Mouse (Mus musculus) thymus, adult 2 months (tissue): ENCODE measurements around the gene Afg1l. TPM values are rescaled to one million over a fixed set of nuclear protein-coding genes. Genes with fewer than 3 reads are reported as not detected.
A peak's percentile ranks its signal among the peaks of the same experiment; 100 is the strongest.

ENCODE experiments used
- DNase-seq: peaks from one replicate; pipeline ENCODE4 v3.0.0; 2021
- H3K27ac ChIP-seq: fragments of 200-500 bp; 2 replicates; pipeline ENCODE4 v1.5.1; 2012; ENCODE audit warnings: low read length, control low read depth; ENCODE audit not compliant: control insufficient read depth, insufficient read depth
- H3K27me3 ChIP-seq: fragments of 200-500 bp; 2 replicates; pipeline ENCODE4 v1.6.1; 2012; ENCODE audit warnings: mild to moderate bottlenecking, low read length, moderate library complexity, mixed read lengths; ENCODE audit not compliant: control insufficient read depth, insufficient read depth
- H3K36me3 ChIP-seq: fragments of 200-500 bp; 2 replicates; pipeline ENCODE4 v1.6.1; 2012; ENCODE audit warnings: mild to moderate bottlenecking, low read length, moderate library complexity; ENCODE audit not compliant: control insufficient read depth, insufficient read depth
- H3K4me1 ChIP-seq: fragments of 200-500 bp; replicated peaks from 2 replicates; pipeline ENCODE4 v1.6.1; 2012; ENCODE audit warnings: low read length; ENCODE audit not compliant: control insufficient read depth, insufficient read depth
- H3K4me3 ChIP-seq: fragments of 200-500 bp; 2 replicates; pipeline ENCODE4 v1.5.1; 2012; ENCODE audit warnings: mild to moderate bottlenecking, low read length, control low read depth, moderate library complexity; ENCODE audit not compliant: control insufficient read depth, insufficient read depth
- CTCF ChIP-seq: fragments of 200-500 bp; IDR thresholded peaks from 2 replicates; pipeline ENCODE4 v1.5.1; 2012; ENCODE audit warnings: mild to moderate bottlenecking, control low read depth, low read length, moderate library complexity, borderline replicate concordance; ENCODE audit not compliant: control insufficient read depth, poor library complexity, insufficient read depth; ENCODE audit errors: extremely low read depth
- POLR2A ChIP-seq: fragments of 200-500 bp; IDR thresholded peaks from 2 replicates; pipeline ENCODE4 v1.6.1; 2012; ENCODE audit warnings: mild to moderate bottlenecking, low read length, control low read depth, moderate library complexity; ENCODE audit not compliant: control insufficient read depth, poor library complexity, insufficient read depth; ENCODE audit errors: extremely low read depth
- WGBS: fragments of 180-500 bp; shearing (Covaris S2); methylation state at CpG from one replicate; pipeline ENCODE4 v1.1.7; 2018; 5-methylcytosine and 5-hydroxymethylcytosine counted together
- polyA plus RNA-seq: library from polyadenylated mRNA; depleted of rRNA; stranded (reverse); fragments of >200 nt; gene quantifications from 2 replicates; pipeline ENCODE4 v1.2.3, GENCODE M21; 2012

Gene Afg1l
- polyA plus RNA-seq, 1 experiment: 3.7 TPM

- Histone ChIP-seq H3K4me1 (no peaks in the 10 kb centered on the region), H3K27ac (no peak overlapping the region), H3K4me3 (no peak overlapping the region), H3K36me3 (no peaks in the 10 kb centered on the region), H3K27me3 (no peaks in the 10 kb centered on the region)
- TF ChIP-seq CTCF (no peak), POLR2A (no peak)
- no peak for DNase-seq
These were observed 154.4 kb downstream of the Afg1l start for GRCm38 (mm10) chr10:42323978-42324377.

GRCm38 (mm10) chr10:42313222-42313786, 165.1 kb downstream of the Afg1l start:
- TF ChIP-seq CTCF: no peak
- no peak for TF ChIP-seq POLR2A
- 67% methylated on average over 22 of the region's 22 CpGs for WGBS
- Histone ChIP-seq H3K4me1 (no peaks in the 10 kb centered on the region), H3K27me3 (no peaks in the 10 kb centered on the region), H3K36me3 (no peaks in the 10 kb centered on the region), H3K4me3 (no peak overlapping the region), H3K27ac (no peak overlapping the region)
- DNase-seq: no peak

- no peak overlapping the region for H3K4me3 ChIP-seq
- no peaks in the 10 kb centered on the region for H3K4me1 ChIP-seq
- no peaks in the 10 kb centered on the region for H3K36me3 ChIP-seq
- no peak for TF ChIP-seq POLR2A
- no peak for TF ChIP-seq CTCF
- 67% methylated on average over 1 of the region's 1 CpGs for WGBS
- no peak overlapping the region for H3K27ac ChIP-seq
- DNase-seq: no peak
- H3K27me3 ChIP-seq: no peaks in the 10 kb centered on the region
These were observed 165.8 kb downstream of the Afg1l start for GRCm38 (mm10) chr10:42312557-42312956.

- H3K27me3 ChIP-seq: no peaks in the 10 kb centered on the region
- WGBS: 68% methylated on average over 8 of the region's 8 CpGs
- no peak overlapping the region for H3K27ac ChIP-seq
- H3K4me3 ChIP-seq: no peak overlapping the region
- no peak for DNase-seq
- no peak for TF ChIP-seq POLR2A
- no peak for TF ChIP-seq CTCF
- no peaks in the 10 kb centered on the region for H3K36me3 ChIP-seq
- no peaks in the 10 kb centered on the region for H3K4me1 ChIP-seq
These were observed 169.7 kb downstream of the Afg1l start for GRCm38 (mm10) chr10:42308687-42308987.

- WGBS: 25% methylated on average over 20 of the region's 20 CpGs
- H3K36me3 ChIP-seq: no peaks in the 10 kb centered on the region
- no peak overlapping the region for H3K4me3 ChIP-seq
- H3K27me3 ChIP-seq: no peaks in the 10 kb centered on the region
- no peak overlapping the region for H3K27ac ChIP-seq
- peak; percentile 73 for DNase-seq
- no peaks in the 10 kb centered on the region for H3K4me1 ChIP-seq
- no peak for TF ChIP-seq POLR2A
- TF ChIP-seq CTCF: peak; percentile 70; the same call in 1 of the 2 replicates
These were observed 170.2 kb downstream of the Afg1l start for GRCm38 (mm10) chr10:42307980-42308686.

- Histone ChIP-seq H3K27me3 (no peaks in the 10 kb centered on the region), H3K27ac (no peak overlapping the region), H3K36me3 (no peaks in the 10 kb centered on the region), H3K4me3 (no peak overlapping the region), H3K4me1 (no peaks in the 10 kb centered on the region)
- no peak for TF ChIP-seq CTCF
- TF ChIP-seq POLR2A: no peak
- 95% methylated on average over 8 of the region's 8 CpGs for WGBS
- DNase-seq: no peak
These were observed 171.9 kb downstream of the Afg1l start for GRCm38 (mm10) chr10:42306422-42306821.
